Mouse (Mus musculus) embryonic facial prominence, embryonic 15.5 days (tissue): Measurements from ENCODE around the gene Cxcr3. TPM values are rescaled to one million over a fixed set of nuclear protein-coding genes. Genes with fewer than 3 reads are reported as not detected.

Experiments
- ATAC-seq: fragments of 200-750 bp; cut with Nextera tagmentation; 2 replicates; pipeline ENCODE4 v1.8.0; 2017; ENCODE audit warnings: low read depth, moderate TSS enrichment; ENCODE audit not compliant: insufficient number of reproducible peaks, low FRiP score, low TSS enrichment
- H3K27ac ChIP-seq: fragments of 300-500 bp; sonication (generic); replicated peaks from 2 replicates; pipeline ENCODE4 v1.5.1; 2015; ENCODE audit warnings: mild to moderate bottlenecking, inconsistent platforms
- H3K27me3 ChIP-seq: fragments of 300-500 bp; sonication (generic); 2 replicates; pipeline ENCODE4 v1.6.1; 2015; ENCODE audit warnings: inconsistent platforms
- H3K36me3 ChIP-seq: fragments of 300-500 bp; sonication (generic); 2 replicates; pipeline ENCODE4 v1.6.1; 2015; ENCODE audit warnings: mild to moderate bottlenecking, inconsistent platforms
- H3K4me1 ChIP-seq: fragments of 300-500 bp; sonication (generic); 2 replicates; pipeline ENCODE4 v1.6.1; 2015; ENCODE audit warnings: inconsistent platforms
- H3K4me2 ChIP-seq: fragments of 300-500 bp; sonication (generic); replicated peaks from 2 replicates; pipeline ENCODE4 v1.6.1; 2015; ENCODE audit warnings: mild to moderate bottlenecking, inconsistent platforms
- H3K4me3 ChIP-seq: fragments of 300-500 bp; sonication (generic); replicated peaks from 2 replicates; pipeline ENCODE4 v1.5.1; 2015; ENCODE audit warnings: mild to moderate bottlenecking, inconsistent platforms
- H3K9ac ChIP-seq: fragments of 300-500 bp; sonication (generic); 2 replicates; pipeline ENCODE4 v1.6.1; 2015; ENCODE audit warnings: inconsistent platforms
- H3K9me3 ChIP-seq: fragments of 300-500 bp; sonication (generic); replicated peaks from 2 replicates; pipeline ENCODE4 v1.6.1; 2016; ENCODE audit warnings: inconsistent platforms
- WGBS: fragments of 180-500 bp; shearing (Covaris S2); methylation state at CpG from one replicate; pipeline ENCODE4 v1.1.7; 2015; 5-methylcytosine and 5-hydroxymethylcytosine counted together
- polyA plus RNA-seq: library from polyadenylated mRNA; unstranded; fragments of >200 nt; fragmentation: Nextera tagmentation; extraction: Ambion mirVana; gene quantifications from 2 replicates; pipeline ENCODE4 v1.2.1, GENCODE M21; 2015

Gene Cxcr3
- polyA plus RNA-seq, 1 experiment from 2014 or later: 0.52 TPM

GRCm38 (mm10) chrX:101734981-101735380 is 912 bp upstream of the Cxcr3 start:
- Histone ChIP-seq H3K9me3 (no peaks in the 10 kb centered on the region), H3K4me3 (no peak overlapping the region), H3K9ac (no peak overlapping the region), H3K27me3 (peaks cover 20% of the 10 kb centered on the region), H3K4me2 (no peak overlapping the region), H3K36me3 (no peaks in the 10 kb centered on the region), H3K4me1 (0 out of 2 replicates have a peak, but pooled peaks cover 3% of the 10 kb centered on the region), H3K27ac (no peak overlapping the region)
- ATAC-seq: no peak
- WGBS: 57% methylated on average over 5 of the region's 5 CpGs

- Histone ChIP-seq H3K4me1 (0 out of 2 replicates have a peak, but pooled peaks cover 3% of the 10 kb centered on the region), H3K4me2 (no peak overlapping the region), H3K4me3 (no peak overlapping the region), H3K27ac (no peak overlapping the region), H3K36me3 (no peaks in the 10 kb centered on the region), H3K27me3 (peaks cover 20% of the 10 kb centered on the region), H3K9ac (no peak overlapping the region), H3K9me3 (no peaks in the 10 kb centered on the region)
- no peak for ATAC-seq
- WGBS: 71% methylated on average over 3 of the region's 3 CpGs
Observed at GRCm38 (mm10) chrX:101733288-101733687, 781 bp downstream of the Cxcr3 start.

- no peak for ATAC-seq
- Histone ChIP-seq H3K9me3 (no peaks in the 10 kb centered on the region), H3K9ac (no peak overlapping the region), H3K4me1 (0 out of 2 replicates have a peak, but pooled peaks cover 3% of the 10 kb centered on the region), H3K4me2 (no peak overlapping the region), H3K27me3 (peaks cover 14% of the 10 kb centered on the region), H3K4me3 (no peak overlapping the region), H3K36me3 (no peaks in the 10 kb centered on the region), H3K27ac (no peak overlapping the region)
- 80% methylated on average over 12 of the region's 12 CpGs for WGBS
Observed at GRCm38 (mm10) chrX:101732644-101733043, 1.4 kb downstream of the Cxcr3 start.

GRCm38 (mm10) chrX:101730010-101730409 is 4.1 kb downstream of the Cxcr3 start:
- Histone ChIP-seq H3K27ac (no peak overlapping the region), H3K27me3 (0 out of 2 replicates have a peak, but pooled peaks cover 5% of the 10 kb centered on the region), H3K4me1 (0 out of 2 replicates have a peak, but pooled peaks cover 3% of the 10 kb centered on the region), H3K9me3 (no peaks in the 10 kb centered on the region), H3K9ac (no peak overlapping the region), H3K4me2 (no peak overlapping the region), H3K4me3 (no peak overlapping the region), H3K36me3 (no peaks in the 10 kb centered on the region)
- ATAC-seq: no peak

GRCm38 (mm10) chrX:101720401-101720800 is 13.7 kb downstream of the Cxcr3 start:
- WGBS: 64% methylated on average over 1 of the region's 1 CpGs
- H3K27me3 ChIP-seq: peaks cover 6% of the 10 kb centered on the region; the same call in 1 of the 2 replicates
- no peak overlapping the region for H3K4me3 ChIP-seq
- no peak overlapping the region for H3K9ac ChIP-seq
- no peak for ATAC-seq
- no peaks in the 10 kb centered on the region for H3K4me1 ChIP-seq
- H3K36me3 ChIP-seq: no peaks in the 10 kb centered on the region
- H3K27ac ChIP-seq: no peak overlapping the region
- no peaks in the 10 kb centered on the region for H3K9me3 ChIP-seq
- H3K4me2 ChIP-seq: no peak overlapping the region

- no peak overlapping the region for H3K4me2 ChIP-seq
- H3K4me3 ChIP-seq: no peak overlapping the region
- H3K9me3 ChIP-seq: no peaks in the 10 kb centered on the region
- H3K9ac ChIP-seq: no peak overlapping the region
- ATAC-seq: no peak
- no peaks in the 10 kb centered on the region for H3K27me3 ChIP-seq
- H3K4me1 ChIP-seq: no peaks in the 10 kb centered on the region
- no peaks in the 10 kb centered on the region for H3K36me3 ChIP-seq
- no peak overlapping the region for H3K27ac ChIP-seq
- 84% methylated on average over 7 of the region's 7 CpGs for WGBS
Observed at GRCm38 (mm10) chrX:101705111-101705510, 29.0 kb downstream of the Cxcr3 start.

- Histone ChIP-seq H3K27ac (no peak overlapping the region), H3K27me3 (no peaks in the 10 kb centered on the region), H3K4me2 (no peak overlapping the region), H3K4me3 (no peak overlapping the region), H3K36me3 (no peaks in the 10 kb centered on the region), H3K9ac (no peak overlapping the region), H3K4me1 (no peaks in the 10 kb centered on the region), H3K9me3 (0 out of 2 replicates have a peak, but pooled peaks cover 11% of the 10 kb centered on the region)
- ATAC-seq: no peak
- WGBS: 52% methylated on average over 23 of the region's 23 CpGs
Observed at GRCm38 (mm10) chrX:101698232-101698631, 35.8 kb downstream of the Cxcr3 start.

- Histone ChIP-seq H3K4me3 (no peak overlapping the region), H3K27ac (no peak overlapping the region), H3K9ac (no peak overlapping the region), H3K27me3 (no peaks in the 10 kb centered on the region), H3K4me2 (no peak overlapping the region), H3K4me1 (no peaks in the 10 kb centered on the region), H3K9me3 (0 out of 2 replicates have a peak, but pooled peaks cover 11% of the 10 kb centered on the region), H3K36me3 (no peaks in the 10 kb centered on the region)
- ATAC-seq: no peak
- WGBS: 79% methylated on average over 44 of the region's 54 CpGs
Observed at GRCm38 (mm10) chrX:101697537-101697936, 36.5 kb downstream of the Cxcr3 start.

GRCm38 (mm10) chrX:101695686-101696085 is 38.4 kb downstream of the Cxcr3 start:
- no peaks in the 10 kb centered on the region for H3K36me3 ChIP-seq
- H3K27ac ChIP-seq: no peak overlapping the region
- H3K9ac ChIP-seq: no peak overlapping the region
- ATAC-seq: no peak
- 91% methylated on average over 27 of the region's 27 CpGs for WGBS
- H3K27me3 ChIP-seq: no peaks in the 10 kb centered on the region
- H3K4me1 ChIP-seq: no peaks in the 10 kb centered on the region
- no peak overlapping the region for H3K4me2 ChIP-seq
- 0 out of 2 replicates have a peak, but pooled peaks cover 11% of the 10 kb centered on the region for H3K9me3 ChIP-seq
- H3K4me3 ChIP-seq: no peak overlapping the region

Other genes with a start within 250 kb of the Cxcr3 start
- 11.6 and 11.8 TPM in 2 replicates for gene Taf1, start 201.5 kb downstream of the Cxcr3 start, polyA plus RNA-seq
- gene Ogt, start 94.2 kb downstream of the Cxcr3 start, polyA plus RNA-seq: 160 and 168 TPM in 2 replicates
- 0.17 and 0.30 TPM in 2 replicates for gene Gm4779, start 60.2 kb upstream of the Cxcr3 start, polyA plus RNA-seq
- 0.08 TPM in 1 of 2 replicates, not detected in the other for gene 8030474K03Rik, start 60.4 kb upstream of the Cxcr3 start, polyA plus RNA-seq
- 7.0 and 9.2 TPM in 2 replicates for gene Nhsl2, start 115.1 kb upstream of the Cxcr3 start, polyA plus RNA-seq